Mouse (Mus musculus) cerebellum, adult 18-20 months (tissue): ENCODE results near the gene Dao.

Experiments
- DNase-seq, 2 experiments: peaks; one replicate each; pipeline ENCODE4 v3.0.0; 2021

Dao gene

DNA sequence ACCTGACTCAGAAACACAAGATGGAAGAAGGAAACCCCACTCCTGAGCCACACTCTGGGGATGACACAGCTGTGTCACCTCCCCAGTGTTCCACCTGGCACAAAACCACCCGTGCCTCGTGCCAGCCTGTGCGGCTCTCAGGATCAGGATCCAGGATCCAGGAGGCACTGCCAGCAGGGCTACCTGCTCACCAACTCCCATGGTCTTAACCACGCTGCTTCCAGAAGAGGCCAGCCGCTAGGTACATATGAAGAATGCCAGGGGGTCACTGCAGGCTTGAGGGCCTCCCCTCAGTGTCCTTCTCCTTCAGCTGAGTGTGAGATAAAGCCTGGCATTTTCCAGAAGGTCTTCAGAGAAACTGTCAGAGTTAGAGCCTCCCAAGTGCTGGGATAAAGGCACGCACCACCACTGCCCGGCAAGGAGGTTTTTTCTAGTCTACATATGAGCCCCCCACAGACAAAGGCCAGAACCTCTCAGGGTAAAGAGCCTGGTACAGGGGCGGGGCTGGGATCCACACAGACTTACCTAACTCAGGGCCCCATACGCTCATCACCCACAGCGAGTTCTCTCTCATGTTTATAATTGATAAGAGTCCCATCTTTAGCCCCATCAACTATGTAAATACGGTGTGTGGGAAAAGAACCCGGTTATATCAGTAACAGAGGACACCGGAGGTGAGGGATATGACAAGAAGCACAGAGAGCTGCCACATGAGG, 19.3 kb upstream of the Dao start:
- peak in 1 of 2 experiments; percentile 25 for DNase-seq

DNA sequence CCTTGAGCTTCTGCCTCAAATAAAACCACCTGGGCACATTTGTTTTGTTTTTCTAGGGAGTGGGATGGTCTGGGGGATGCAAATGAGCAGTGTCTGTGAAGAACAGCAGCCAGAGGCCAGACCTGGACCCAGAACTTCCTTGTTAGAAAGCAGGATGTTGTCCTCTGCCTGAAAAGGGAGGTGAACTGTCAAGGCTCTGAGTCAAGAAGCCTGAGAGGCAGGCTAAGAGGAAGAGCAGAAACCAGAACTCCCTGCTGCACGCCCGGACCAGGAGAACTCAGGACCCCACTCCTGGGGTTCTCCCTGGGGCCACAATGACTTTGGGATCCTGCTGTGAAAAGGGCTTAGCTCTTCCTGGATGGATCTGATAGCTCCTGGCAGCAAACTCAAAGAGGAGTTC, 17.8 kb upstream of the Dao start:
- no peak for DNase-seq

DNA sequence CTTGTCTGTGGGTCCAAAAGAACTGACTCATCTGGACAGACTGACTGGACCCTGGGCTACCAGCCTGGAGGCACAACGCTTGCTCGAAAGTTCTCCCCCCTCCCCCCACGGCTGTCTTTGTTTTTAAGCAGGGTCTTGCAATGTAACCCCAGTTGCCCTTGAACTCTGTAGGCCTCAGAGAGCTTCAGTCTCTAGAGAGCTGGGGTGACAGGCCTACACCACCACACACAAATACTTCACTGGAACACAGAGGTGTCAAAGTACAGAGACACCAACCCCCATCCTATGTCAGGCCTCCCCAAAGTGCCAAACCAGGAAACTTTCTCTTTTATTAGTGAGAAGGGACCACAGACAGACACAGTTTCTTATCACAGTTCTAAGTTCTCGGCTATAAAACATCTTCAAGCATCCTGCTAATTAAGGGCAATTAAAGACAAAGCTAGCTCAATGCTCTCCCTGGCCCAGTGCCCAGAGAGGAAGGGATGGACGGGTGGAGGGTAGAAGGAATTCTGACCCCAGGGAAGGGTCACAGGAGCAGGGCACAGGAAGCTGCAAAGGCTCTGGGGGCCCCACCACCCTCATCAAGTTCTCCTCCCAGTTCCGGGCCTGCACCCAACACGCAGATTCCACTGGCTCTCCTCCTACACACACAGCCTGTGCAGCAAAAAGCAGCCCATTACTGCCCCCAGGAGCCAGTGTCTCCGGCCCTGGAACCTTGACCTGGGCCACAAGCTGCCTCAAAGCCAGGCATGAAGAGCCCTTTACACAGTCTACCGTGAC, 17.1 kb upstream of the Dao start:
- DNase-seq: no peak

DNA sequence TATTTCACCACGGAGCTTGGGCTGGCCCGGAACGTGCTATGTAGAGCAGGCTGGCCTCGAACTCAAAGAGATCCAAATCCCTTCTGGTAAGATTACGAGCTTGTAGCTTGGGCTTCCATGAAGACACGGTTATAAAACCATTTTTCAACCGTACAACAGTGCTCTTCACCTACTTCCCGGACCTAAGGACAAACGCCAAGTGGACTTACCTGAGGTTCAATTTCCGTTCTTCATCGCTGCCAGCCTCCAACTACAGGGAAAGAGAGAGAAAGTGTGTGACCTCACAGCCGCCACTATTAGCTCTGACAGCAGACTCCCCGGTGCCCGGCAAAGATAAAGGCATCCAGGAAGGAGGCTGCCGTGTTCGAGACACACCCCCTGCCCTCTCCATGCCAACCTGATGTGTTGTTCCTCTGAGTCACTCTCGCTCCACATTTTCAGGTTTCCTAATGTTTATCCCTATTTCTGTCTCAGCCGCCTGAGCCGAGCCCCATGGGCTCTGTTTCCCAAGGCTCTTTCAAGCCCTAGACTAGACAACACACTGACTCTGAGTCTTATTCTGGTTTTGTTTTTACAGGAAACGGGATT, 14.0 kb upstream of the Dao start:
- no peak for DNase-seq

DNA sequence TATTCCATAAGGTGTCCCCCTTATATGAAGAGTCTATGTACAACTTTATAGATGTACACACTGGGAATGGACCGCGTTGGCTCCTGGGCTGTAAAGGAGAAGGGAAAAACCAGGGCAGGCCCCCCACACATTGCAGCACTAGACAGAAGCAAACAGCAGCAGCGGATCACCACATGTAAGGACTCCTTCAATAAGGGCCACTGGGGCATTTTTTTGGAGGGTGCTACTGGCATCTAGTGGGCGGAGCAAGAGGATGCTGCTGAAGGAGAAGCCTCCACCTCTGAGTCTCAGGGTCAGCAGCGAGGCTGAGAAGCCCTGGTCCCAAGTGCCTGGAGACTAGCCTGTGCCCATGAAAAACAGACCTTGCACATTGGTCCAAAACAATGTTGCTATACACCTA, 12.9 kb upstream of the Dao start:
- no peak for DNase-seq

DNA sequence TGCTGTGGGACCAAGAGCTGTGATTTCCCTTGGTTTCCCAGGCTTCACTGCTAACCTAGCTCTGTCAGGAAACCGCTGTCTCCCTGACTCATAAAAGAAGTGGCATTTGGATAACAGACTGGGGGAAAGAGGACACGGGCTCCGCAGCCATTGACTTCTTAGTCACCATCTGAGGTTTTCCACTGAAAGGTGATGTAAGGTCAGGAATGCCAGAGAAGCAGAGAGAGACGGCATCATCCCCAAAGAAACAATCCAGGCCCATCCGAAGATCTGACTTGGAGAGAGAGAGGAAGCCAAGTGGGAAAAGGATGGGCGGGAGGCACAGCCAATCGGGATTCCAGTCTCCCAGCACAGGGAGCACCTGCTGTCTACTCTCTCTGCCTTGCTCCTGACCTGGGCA, 12.4 kb upstream of the Dao start:
- no peak for DNase-seq

DNA sequence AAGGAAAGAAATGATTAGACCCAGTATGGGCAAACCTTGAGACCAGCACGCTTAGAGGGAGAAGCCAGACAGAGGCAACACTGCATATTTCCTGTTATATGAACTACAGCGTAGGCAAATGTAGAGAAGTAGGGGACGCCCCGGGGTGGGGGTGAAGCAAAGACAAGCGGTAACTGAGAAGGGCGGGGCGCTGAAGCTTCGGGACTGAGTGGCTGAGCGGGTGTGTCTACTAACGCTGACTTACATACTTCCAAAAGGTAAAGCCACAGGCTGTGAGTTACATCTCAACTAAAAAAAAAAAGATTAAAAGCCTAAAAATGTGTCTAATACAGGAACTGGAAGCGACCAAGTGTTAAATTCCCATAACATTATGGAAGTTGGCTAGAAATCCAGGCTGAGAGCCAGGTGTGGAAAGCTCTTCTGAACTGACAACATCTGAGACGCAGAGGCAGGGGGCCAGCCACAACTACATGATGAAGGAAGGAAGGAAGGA, 11.1 kb upstream of the Dao start:
- DNase-seq: no peak

DNA sequence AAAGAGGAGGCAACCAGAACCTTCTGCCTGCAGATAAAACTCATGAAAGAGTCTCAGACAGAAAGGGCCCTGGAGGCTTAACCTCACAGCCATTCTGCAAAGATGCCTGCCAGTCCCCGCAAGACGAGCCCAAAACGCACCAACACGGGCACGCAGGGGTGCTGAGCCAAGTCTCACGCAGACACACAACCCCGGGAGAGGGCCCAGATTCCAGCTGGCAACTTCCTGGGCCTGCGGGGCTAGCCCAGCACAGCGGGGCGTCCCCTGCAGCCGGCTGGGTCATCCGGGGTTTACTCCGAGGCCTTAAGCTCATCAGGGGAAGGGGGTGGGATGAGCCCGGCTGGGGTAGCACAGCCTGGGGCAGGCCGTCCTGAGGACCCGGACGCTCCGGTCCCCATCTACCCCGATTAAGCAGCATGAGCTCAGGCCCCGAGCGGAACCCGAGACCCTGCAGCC, 10.4 kb upstream of the Dao start:
- DNase-seq: peak; percentile 53 to 71

DNA sequence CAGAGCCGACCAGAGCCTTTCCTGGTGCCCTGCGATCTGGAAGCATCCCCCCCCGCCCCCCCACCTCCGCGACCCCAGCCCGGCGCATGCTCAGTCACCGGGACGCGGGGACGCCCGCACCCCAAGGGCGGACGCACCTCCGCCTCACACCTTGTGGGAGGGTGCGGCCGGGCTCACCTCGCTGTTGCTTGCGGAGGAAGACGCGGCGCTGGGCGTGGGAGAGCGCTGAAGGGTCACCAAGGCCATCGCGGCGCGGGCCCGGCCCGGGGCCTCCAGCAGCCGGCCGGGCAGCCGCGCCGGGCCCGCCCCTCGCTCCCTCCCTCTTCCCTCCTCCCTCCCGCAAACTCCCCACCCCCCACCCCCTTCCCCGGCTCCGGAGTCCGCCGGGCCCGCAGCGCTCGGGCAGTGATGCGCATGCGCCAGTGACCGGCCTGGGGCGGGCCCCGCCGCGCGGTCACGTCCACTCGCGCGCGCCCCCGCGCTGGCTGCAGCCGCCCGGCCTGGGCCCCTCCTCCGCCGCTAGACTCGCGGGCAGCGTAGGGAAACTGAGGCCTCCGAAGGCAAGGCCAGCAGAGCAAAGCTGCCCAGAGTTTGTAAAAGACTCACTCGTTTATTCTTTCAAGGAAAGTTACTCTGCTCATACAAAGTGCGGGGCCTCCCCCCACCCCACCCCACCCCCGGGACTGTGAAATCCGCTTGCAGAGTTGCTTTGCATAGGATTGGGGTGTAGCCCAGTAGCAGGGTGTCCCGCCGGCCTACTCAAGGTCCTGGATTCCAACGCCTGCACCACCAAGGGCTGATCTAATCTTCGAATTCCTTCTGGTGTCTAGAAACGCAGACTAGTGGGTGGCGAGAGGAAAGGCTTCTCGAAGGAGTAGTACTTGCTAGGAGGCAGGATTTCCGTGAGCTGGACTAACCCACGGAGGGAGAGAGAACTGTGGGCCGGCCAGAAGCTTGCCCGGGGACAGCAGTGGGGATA, 9.7 kb upstream of the Dao start, which contains the start of gene Ssh1:
Gene Ssh1 (minus strand): TSS at position 408 of the 979 bp plus-strand sequence.
- DNase-seq: peak; percentile 85 to 99

DNA sequence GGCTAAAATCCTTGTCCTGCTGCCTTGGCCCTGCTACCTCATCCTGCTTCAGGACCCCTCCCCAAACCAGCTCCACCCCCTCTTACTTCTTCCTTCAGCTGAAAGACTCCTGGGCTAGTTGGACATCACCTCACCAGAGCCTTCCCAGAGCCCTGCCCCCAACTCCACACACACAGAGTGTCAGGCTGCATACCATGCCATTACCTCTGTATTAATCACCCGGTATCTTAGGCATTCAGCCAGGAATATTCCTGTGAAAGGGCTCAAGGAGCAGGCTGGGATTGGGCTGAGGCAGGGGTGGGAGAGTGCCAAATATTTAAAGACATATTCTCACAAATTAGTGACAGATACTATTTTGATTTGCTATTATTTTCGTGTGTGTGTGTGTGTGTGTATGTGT, 7.0 kb upstream of the Dao start:
- no peak for DNase-seq

DNA sequence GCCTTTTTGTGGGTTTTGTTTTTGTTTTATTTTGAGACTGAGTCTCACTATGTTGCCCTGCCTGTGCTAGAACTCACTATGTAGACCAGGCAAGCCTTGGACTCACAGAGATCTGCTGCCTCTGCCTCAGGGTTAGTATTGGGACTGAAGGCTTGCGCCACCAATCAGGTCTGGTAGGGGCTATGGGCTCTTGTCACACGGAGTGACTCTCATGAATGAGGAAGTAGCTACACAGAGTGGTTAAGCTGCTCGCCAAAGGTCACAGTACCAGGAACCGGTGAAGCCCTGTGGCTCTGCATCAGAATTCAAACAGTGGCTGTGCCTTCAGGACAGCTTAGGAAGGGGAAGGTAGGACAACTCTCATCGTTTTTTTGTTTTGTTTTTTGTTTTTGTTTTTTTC, 4.1 kb upstream of the Dao start:
- DNase-seq: no peak

DNA sequence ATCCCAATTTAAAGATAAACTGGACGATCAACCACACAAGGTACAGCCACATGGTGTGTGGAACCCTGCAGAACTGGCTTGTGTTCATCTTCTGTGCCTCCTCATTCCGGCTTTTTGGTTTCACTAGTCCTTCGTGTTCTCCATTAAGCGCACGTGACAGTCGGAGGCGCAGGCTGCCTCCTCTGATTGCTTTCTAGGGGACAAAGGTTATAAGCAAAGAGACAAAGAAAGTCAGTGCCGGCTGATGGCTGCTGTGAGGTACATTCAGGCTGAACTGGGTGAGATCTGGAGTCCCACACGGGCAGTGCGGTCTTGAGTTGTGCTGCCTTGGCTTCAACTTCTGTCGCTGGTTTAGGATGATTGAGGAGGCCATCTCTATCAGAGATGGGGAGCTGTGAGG, 1.1 kb downstream of the Dao start:
- DNase-seq: no peak

DNA sequence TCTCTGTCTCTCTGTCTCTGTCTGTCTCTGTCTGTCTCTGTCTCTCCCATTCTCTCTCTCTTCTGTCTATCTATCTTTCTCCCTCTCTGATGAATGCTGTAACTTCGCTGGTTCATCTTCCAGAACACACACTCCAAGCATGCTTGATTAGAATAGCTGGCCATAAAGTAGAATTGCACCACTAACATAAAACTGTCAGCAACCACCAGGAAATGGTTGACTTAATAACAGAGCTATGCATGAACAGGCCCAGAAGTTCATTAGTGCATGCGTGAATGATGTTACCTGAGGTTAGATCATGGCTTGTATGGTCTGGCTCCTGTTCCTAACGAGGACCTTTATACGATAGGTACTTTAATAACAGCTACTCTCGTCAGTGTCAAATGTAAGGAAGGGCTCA, 1.6 kb downstream of the Dao start:
- DNase-seq: no peak

DNA sequence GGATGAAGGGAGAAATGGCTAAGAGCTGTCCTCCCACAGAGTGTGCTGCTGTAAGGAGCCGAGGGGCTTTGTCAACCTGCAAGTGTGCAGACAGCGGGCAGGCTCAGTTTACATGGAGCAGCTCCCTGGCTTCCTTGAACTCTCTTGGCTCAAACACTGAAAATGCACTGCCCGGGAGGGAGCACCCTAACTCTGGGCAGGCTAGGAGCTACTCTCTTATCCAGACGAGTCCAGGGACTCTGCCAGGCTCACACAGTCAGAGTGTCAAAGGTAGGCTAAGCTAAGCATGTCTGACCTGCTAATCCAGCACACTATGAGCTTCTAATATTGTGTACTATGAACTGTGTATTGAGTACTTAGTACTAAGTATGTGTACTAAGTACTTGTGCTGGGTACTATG, 3.5 kb downstream of the Dao start:
- no peak for DNase-seq

DNA sequence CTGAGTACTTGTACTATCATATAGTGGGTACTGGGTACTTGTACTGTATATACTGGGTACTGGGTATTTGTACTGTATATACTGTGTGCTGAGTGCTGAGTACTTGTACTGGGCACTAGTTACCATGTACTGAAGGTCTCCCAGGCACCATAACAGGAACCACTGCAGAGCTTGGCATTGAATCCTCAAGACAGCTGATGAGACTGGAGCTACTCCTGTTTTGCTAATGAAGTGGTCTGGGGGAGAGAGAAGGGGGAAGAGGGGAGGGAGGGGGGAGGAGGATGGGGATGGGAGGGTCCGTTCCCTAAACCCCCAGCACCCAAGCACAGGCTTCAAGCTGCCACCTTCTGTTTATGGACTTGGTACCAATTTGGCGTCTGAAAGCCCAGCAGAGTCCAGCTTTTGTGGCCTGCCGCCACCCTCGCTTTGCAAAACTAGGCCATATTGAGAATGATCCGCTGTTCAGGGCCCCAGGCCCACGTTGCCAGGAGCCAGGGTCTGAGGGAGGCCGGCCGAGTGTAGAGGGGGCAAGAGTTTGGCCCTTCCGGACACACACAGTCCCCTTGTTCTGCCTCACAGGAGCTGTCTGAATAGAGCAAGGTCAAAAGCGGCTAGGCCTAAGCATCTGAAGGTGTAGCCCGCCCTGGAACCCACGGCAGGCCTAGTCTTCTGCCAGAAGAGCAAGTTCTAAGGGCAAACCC, 4.4 kb downstream of the Dao start:
- DNase-seq: peak; percentile 14 to 17

DNA sequence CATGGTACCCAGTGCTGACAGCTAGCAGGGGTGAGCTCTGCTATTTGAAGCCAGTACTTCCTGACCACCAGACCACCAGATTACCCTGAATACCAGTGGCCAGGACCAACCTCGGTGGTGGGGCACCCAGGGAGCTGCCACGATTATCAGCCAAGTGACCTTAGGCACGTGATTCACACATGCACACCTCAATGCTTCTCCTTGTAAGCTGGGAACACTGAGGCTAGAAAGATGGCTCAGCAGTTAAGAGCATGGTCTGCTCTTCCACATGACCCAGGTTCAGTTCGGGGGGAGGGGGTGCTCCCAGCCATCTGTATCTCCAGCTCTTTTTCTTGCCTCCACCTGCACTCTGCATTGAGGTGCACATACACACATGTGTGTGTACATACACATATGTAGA, 5.5 kb downstream of the Dao start:
- no peak for DNase-seq

DNA sequence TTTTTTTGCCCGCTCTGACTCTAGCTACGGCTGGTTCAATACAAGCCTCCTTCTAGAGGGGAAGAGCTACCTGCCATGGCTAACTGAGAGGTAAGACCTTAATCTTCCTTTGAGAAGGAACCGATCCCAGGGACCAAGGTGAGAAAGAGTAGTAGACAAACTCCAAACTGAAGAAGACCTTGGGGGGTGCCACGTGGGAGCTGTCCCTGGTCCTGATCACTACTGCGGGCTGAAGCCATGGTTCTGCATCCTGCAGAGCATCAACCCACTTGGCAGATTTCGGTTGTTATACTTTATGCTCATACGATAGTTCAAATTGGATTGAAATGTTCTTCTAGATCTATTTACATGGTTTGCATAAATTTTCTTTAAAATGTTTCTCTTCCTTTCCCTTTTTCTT, 11.6 kb downstream of the Dao start:
- DNase-seq: no peak

DNA sequence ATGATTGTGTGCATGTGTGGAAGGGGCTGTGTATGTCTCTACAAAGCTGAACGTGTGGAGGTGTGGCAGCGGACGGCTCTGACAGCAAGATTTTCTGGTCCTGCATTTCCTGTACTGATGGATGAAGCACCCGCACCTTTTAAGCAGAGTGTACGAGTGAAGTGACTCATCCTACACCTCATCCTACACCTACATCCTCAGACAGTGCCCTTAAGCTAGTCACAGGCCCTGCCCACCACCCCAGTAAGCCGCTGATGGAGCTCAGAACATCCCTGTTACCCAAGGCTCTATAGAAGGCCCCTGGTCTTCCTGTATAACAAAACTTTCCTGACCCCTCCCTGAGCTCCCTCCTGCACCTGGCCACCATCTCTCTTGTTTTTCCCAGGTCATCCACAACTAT, 20.9 kb downstream of the Dao start:
- no peak for DNase-seq

DNA sequence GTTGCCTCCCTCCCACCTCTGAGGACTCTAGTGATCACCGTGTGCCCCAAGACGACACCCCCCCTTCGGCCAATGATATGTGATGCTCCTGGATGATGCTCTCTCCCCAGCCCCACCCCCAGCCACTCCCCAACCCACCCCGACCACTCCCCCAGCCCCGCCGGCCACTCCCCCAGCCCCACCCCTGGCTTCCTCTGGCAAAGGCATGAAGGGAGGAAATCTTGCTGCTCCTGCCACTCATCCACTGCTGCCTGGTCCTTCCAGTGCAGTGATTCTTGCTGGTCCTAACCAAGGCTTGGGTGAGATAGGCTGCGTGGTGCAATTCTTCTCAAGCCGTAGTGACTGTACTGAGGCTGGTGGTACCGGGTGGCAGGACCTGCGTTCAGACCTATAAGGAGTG, 21.4 kb downstream of the Dao start:
- DNase-seq: no peak

DNA sequence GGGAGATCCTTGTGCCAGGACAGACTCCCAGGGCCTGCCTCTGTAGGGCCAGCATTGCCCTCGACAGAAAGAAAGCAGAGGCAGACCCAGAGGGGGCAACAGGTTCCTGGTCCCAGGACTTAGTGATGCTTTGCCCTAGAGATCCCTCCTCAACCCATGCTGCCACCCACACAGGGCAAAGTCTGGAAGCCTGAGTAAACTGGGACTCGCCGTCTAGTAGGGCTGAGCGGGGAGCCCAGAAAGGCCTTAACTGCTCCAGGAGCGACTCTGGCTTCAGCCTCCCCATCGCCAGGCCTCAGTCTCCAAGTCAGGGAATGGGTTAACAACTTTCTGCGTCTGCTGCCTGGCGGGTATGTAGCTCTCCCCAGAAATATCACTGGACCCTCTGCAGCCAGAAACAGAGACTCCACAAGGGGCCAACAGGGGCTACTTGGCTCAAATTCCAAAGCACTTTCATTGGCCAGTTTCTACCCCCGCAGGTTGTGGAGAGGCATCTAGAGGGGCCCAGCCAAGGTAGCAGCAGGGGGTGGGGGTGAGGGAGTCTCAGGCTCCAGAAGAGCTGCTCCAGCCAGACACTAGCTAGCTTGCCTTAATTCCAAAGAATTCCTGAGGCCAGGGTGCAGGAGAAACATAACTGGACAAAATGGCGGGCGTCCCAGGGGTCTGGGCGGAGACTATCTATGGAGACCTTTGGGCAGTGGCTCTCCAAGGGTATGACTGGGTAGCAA, 23.9 kb downstream of the Dao start:
- peak in 1 of 2 experiments; percentile 19 for DNase-seq

DNA sequence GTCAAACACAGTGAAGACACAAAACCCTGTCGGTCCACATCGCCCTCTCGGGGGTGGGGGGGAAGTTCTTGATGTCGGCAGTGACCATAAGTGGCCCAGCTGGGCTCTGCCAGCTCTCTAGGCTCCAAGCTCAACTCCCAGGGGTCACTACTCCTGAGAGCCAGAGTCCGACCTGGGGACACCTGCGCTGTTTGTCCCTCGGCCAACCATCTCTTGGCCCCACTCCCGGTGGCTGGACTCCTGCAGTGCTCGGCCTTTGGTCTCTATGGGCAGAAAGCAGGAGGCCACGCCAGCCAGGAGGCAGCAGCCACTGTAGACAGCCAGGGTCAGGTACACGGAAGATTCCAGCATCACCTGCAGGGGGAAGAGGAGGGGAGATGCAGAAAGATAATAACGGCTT, 24.6 kb downstream of the Dao start:
- peak; percentile 58 to 75 for DNase-seq
